Mouse (Mus musculus): Measurements from ENCODE around the gene Adra2c. TPM values are rescaled to one million over a fixed set of nuclear protein-coding genes. Genes with fewer than 3 reads are reported as not detected.

Gene Adra2c
- not detected for polyA plus RNA-seq (2012; fragmentation: generic; extraction: Trizol)

GRCm38 (mm10) chr5:35278019-35278418 is at the start of gene Adra2c:
Gene Adra2c (plus strand): TSS chr5:35278319.
- TF ChIP-seq TCF12 (IDR thresholded peaks at IDR 0.05; ENCODE audit: insufficient read depth, poor library complexity, severe bottlenecking): no peak
- TF ChIP-seq MYOG (IDR thresholded peaks at IDR 0.05; ENCODE audit: control insufficient read depth in 1 of 3, insufficient read depth in 1 of 3, insufficient read length in 2 of 3, low read depth in 2 of 3): no peak
- TF ChIP-seq E2F4 (IDR thresholded peaks at IDR 0.05; ENCODE audit: insufficient read depth): no peak
- Histone ChIP-seq H3K36me3 (ENCODE audit: control insufficient read depth, insufficient read depth) (no peaks in the 10 kb centered on the region), H3K79me2 (ENCODE audit: control insufficient read depth, insufficient read depth) (no peaks in the 10 kb centered on the region), H3ac (ENCODE audit: control insufficient read depth, insufficient read length) (no peak within 1 kb of the TSS), H3K4me2 (ENCODE audit: low read depth) (no peak within 1 kb of the TSS), H3K4me3 (no peak within 1 kb of the TSS), H3K27me3 (ENCODE audit: control insufficient read depth, insufficient read depth, insufficient read length) (peaks cover 68% of the 10 kb centered on the region)

- peaks cover 27% of the 10 kb centered on the region for H3K27me3 ChIP-seq (ENCODE audit: control insufficient read depth, insufficient read depth, insufficient read length)
- no peaks in the 10 kb centered on the region for H3K79me2 ChIP-seq (ENCODE audit: control insufficient read depth, insufficient read depth)
- no peaks in the 10 kb centered on the region for H3K36me3 ChIP-seq (ENCODE audit: control insufficient read depth, insufficient read depth)
- H3K4me2 ChIP-seq (ENCODE audit: low read depth): no peak overlapping the region
- H3ac ChIP-seq (ENCODE audit: control insufficient read depth, insufficient read length): no peak overlapping the region
- TF ChIP-seq USF1 (IDR thresholded peaks at IDR 0.05; ENCODE audit: low read depth) (no peak), TCF3 (IDR thresholded peaks at IDR 0.05; ENCODE audit: insufficient read length, low read depth) (no peak), E2F4 (IDR thresholded peaks at IDR 0.05; ENCODE audit: insufficient read depth) (no peak), REST (IDR thresholded peaks at IDR 0.05; ENCODE audit: insufficient read depth, insufficient read length) (no peak), CEBPB (IDR thresholded peaks at IDR 0.05; ENCODE audit: insufficient read depth, poor library complexity, severe bottlenecking) (no peak), MYOG (IDR thresholded peaks at IDR 0.05; ENCODE audit: control insufficient read depth in 1 of 3, insufficient read depth in 1 of 3, insufficient read length in 2 of 3, low read depth in 2 of 3) (no peak), POLR2AphosphoS2 (IDR thresholded peaks at IDR 0.05; ENCODE audit: insufficient read length, low read depth) (no peak), MAX (IDR thresholded peaks at IDR 0.05; ENCODE audit: low read depth) (no peak), MYOD1 (IDR thresholded peaks at IDR 0.05; ENCODE audit: control insufficient read depth in 1 of 3, insufficient read length in 2 of 3, low read depth in 2 of 3) (no peak), POLR2A (IDR thresholded peaks at IDR 0.05; ENCODE audit: insufficient read length, low read depth) (no peak), TCF12 (IDR thresholded peaks at IDR 0.05; ENCODE audit: insufficient read depth, poor library complexity, severe bottlenecking) (no peak)
- no peak overlapping the region for H3K4me3 ChIP-seq
These were observed 45.0 kb upstream of the Adra2c start for GRCm38 (mm10) chr5:35233142-35233541.

- H3K4me2 ChIP-seq (ENCODE audit: low read depth): no peak overlapping the region
- H3K79me2 ChIP-seq (ENCODE audit: control insufficient read depth, insufficient read depth): no peaks in the 10 kb centered on the region
- no peak overlapping the region for H3ac ChIP-seq (ENCODE audit: control insufficient read depth, insufficient read length)
- no peak overlapping the region for H3K4me3 ChIP-seq
- H3K27me3 ChIP-seq (ENCODE audit: control insufficient read depth, insufficient read depth, insufficient read length): peaks cover 24% of the 10 kb centered on the region
- TF ChIP-seq MYOD1 (IDR thresholded peaks at IDR 0.05; ENCODE audit: control insufficient read depth in 1 of 3, insufficient read length in 2 of 3, low read depth in 2 of 3): no peak
- TF ChIP-seq SRF (IDR thresholded peaks at IDR 0.05; ENCODE audit: control insufficient read depth, insufficient read length, low read depth): no peak
- TF ChIP-seq E2F4 (IDR thresholded peaks at IDR 0.05; ENCODE audit: insufficient read depth): no peak
- TF ChIP-seq USF1 (IDR thresholded peaks at IDR 0.05; ENCODE audit: low read depth): no peak
- no peak for TF ChIP-seq TCF3 (IDR thresholded peaks at IDR 0.05; ENCODE audit: insufficient read length, low read depth)
- TF ChIP-seq MYOG (IDR thresholded peaks at IDR 0.05; ENCODE audit: control insufficient read depth in 1 of 3, insufficient read depth in 1 of 3, insufficient read length in 2 of 3, low read depth in 2 of 3): no peak
- TF ChIP-seq POLR2AphosphoS2 (IDR thresholded peaks at IDR 0.05; ENCODE audit: insufficient read length, low read depth): no peak
- TF ChIP-seq POLR2A (IDR thresholded peaks at IDR 0.05; ENCODE audit: insufficient read length, low read depth): no peak
- no peak for TF ChIP-seq TCF12 (IDR thresholded peaks at IDR 0.05; ENCODE audit: insufficient read depth, poor library complexity, severe bottlenecking)
- TF ChIP-seq MAX (IDR thresholded peaks at IDR 0.05; ENCODE audit: low read depth): no peak
- TF ChIP-seq CEBPB (IDR thresholded peaks at IDR 0.05; ENCODE audit: insufficient read depth, poor library complexity, severe bottlenecking): no peak
- no peak for TF ChIP-seq REST (IDR thresholded peaks at IDR 0.05; ENCODE audit: insufficient read depth, insufficient read length)
- H3K36me3 ChIP-seq (ENCODE audit: control insufficient read depth, insufficient read depth): no peaks in the 10 kb centered on the region
These were observed 40.4 kb upstream of the Adra2c start for GRCm38 (mm10) chr5:35237757-35238156.

GRCm38 (mm10) chr5:35238627-35239026 is 39.5 kb upstream of the Adra2c start:
- H3K4me2 ChIP-seq (ENCODE audit: low read depth): no peak overlapping the region
- H3K4me3 ChIP-seq: no peak overlapping the region
- peaks cover 24% of the 10 kb centered on the region for H3K27me3 ChIP-seq (ENCODE audit: control insufficient read depth, insufficient read depth, insufficient read length)
- TF ChIP-seq E2F4 (IDR thresholded peaks at IDR 0.05; ENCODE audit: insufficient read depth): no peak
- no peaks in the 10 kb centered on the region for H3K79me2 ChIP-seq (ENCODE audit: control insufficient read depth, insufficient read depth)
- H3ac ChIP-seq (ENCODE audit: control insufficient read depth, insufficient read length): no peak overlapping the region
- no peaks in the 10 kb centered on the region for H3K36me3 ChIP-seq (ENCODE audit: control insufficient read depth, insufficient read depth)

- H3K4me3 ChIP-seq: no peak overlapping the region
- peaks cover 43% of the 10 kb centered on the region for H3K27me3 ChIP-seq (ENCODE audit: control insufficient read depth, insufficient read depth, insufficient read length)
- no peaks in the 10 kb centered on the region for H3K36me3 ChIP-seq (ENCODE audit: control insufficient read depth, insufficient read depth)
- TF ChIP-seq TCF12 (IDR thresholded peaks at IDR 0.05; ENCODE audit: insufficient read depth, poor library complexity, severe bottlenecking) (no peak), USF1 (IDR thresholded peaks at IDR 0.05; ENCODE audit: low read depth) (no peak), E2F4 (IDR thresholded peaks at IDR 0.05; ENCODE audit: insufficient read depth) (no peak), MAX (IDR thresholded peaks at IDR 0.05; ENCODE audit: low read depth) (no peak), POLR2AphosphoS2 (IDR thresholded peaks at IDR 0.05; ENCODE audit: insufficient read length, low read depth) (no peak), REST (IDR thresholded peaks at IDR 0.05; ENCODE audit: insufficient read depth, insufficient read length) (no peak), TCF3 (IDR thresholded peaks at IDR 0.05; ENCODE audit: insufficient read length, low read depth) (no peak), CEBPB (IDR thresholded peaks at IDR 0.05; ENCODE audit: insufficient read depth, poor library complexity, severe bottlenecking) (no peak), POLR2A (IDR thresholded peaks at IDR 0.05; ENCODE audit: insufficient read length, low read depth) (no peak), MYOD1 (IDR thresholded peaks at IDR 0.05; ENCODE audit: control insufficient read depth in 1 of 3, insufficient read length in 2 of 3, low read depth in 2 of 3) (no peak), SRF (IDR thresholded peaks at IDR 0.05; ENCODE audit: control insufficient read depth, insufficient read length, low read depth) (no peak), MYOG (IDR thresholded peaks at IDR 0.05; ENCODE audit: control insufficient read depth in 1 of 3, insufficient read depth in 1 of 3, insufficient read length in 2 of 3, low read depth in 2 of 3) (no peak)
- no peak overlapping the region for H3K4me2 ChIP-seq (ENCODE audit: low read depth)
- no peak overlapping the region for H3ac ChIP-seq (ENCODE audit: control insufficient read depth, insufficient read length)
- no peaks in the 10 kb centered on the region for H3K79me2 ChIP-seq (ENCODE audit: control insufficient read depth, insufficient read depth)
These were observed 36.6 kb upstream of the Adra2c start for GRCm38 (mm10) chr5:35241556-35241955.

Data from myocyte (in vitro differentiated cells).